Mouse (Mus musculus): ENCODE measurements around the gene Paqr9. TPM values are rescaled to one million over a fixed set of nuclear protein-coding genes. Genes with fewer than 3 reads are reported as not detected.
"Not testable (repeated sequence)": the region's sequence is repeated elsewhere in the genome, so short reads cannot be mapped to it uniquely, and the experiment has no call there.

The Paqr9 gene
- polyA plus RNA-seq (2017; shearing (Covaris generic)), result under 1 TPM in 1 of 2 experiments, not detected in 1; 0.06 TPM

GRCm38 (mm10) chr9:95559059-95559935 lies at the start of gene Paqr9:
Gene Paqr9 (plus strand): TSS chr9:95559657.
- ATAC-seq, result no peak

- ATAC-seq, result no peak
These were observed 48.6 kb upstream of the Paqr9 start for GRCm38 (mm10) chr9:95510693-95511404.

- peak; percentile 92 for ATAC-seq
These were observed 47.8 kb upstream of the Paqr9 start, which contains the start of gene U2surp for GRCm38 (mm10) chr9:95511472-95512330. Gene U2surp (minus strand): TSS chr9:95511996.

- no peak for ATAC-seq
These were observed 47.0 kb upstream of the Paqr9 start for GRCm38 (mm10) chr9:95512331-95513030.

GRCm38 (mm10) chr9:95513776-95514175 lies 45.7 kb upstream of the Paqr9 start:
- ATAC-seq, result no peak

- not testable (repeated sequence) for ATAC-seq
These were observed 45.1 kb upstream of the Paqr9 start for GRCm38 (mm10) chr9:95514361-95514760.

GRCm38 (mm10) chr9:95520563-95520962 lies 38.9 kb upstream of the Paqr9 start:
- no peak for ATAC-seq

- ATAC-seq, result no peak
These were observed 38.4 kb upstream of the Paqr9 start for GRCm38 (mm10) chr9:95521031-95521430.

- no peak for ATAC-seq
These were observed 37.9 kb upstream of the Paqr9 start for GRCm38 (mm10) chr9:95521566-95521965.

- no peak for ATAC-seq
These were observed 36.9 kb upstream of the Paqr9 start for GRCm38 (mm10) chr9:95522561-95522960.

GRCm38 (mm10) chr9:95525376-95525775 lies 34.1 kb upstream of the Paqr9 start:
- no peak for ATAC-seq

- no peak for ATAC-seq
These were observed 33.5 kb upstream of the Paqr9 start for GRCm38 (mm10) chr9:95525961-95526360.

- ATAC-seq, result no peak
These were observed 31.8 kb upstream of the Paqr9 start for GRCm38 (mm10) chr9:95527676-95528075.

GRCm38 (mm10) chr9:95531144-95531543 lies 28.3 kb upstream of the Paqr9 start:
- ATAC-seq, result no peak

- no peak for ATAC-seq
These were observed 25.6 kb upstream of the Paqr9 start for GRCm38 (mm10) chr9:95533817-95534216.

- no peak for ATAC-seq
These were observed 20.2 kb upstream of the Paqr9 start for GRCm38 (mm10) chr9:95539176-95539800.

GRCm38 (mm10) chr9:95540487-95540886 lies 19.0 kb upstream of the Paqr9 start:
- peak; percentile 66 for ATAC-seq

- no peak for ATAC-seq
These were observed 18.2 kb upstream of the Paqr9 start for GRCm38 (mm10) chr9:95541208-95541607.

GRCm38 (mm10) chr9:95541650-95542432 lies 17.6 kb upstream of the Paqr9 start:
- ATAC-seq, result no peak

- no peak for ATAC-seq
These were observed 17.0 kb upstream of the Paqr9 start for GRCm38 (mm10) chr9:95542475-95542874.

- ATAC-seq, result no peak
These were observed 14.9 kb upstream of the Paqr9 start for GRCm38 (mm10) chr9:95544598-95544997.

Data from activated CD4-positive, CD25-positive, alpha-beta regulatory T cell, adult 4 months (primary cell).